Mouse (Mus musculus) heart, adult 9 months (tissue): Measurements from ENCODE around the gene Grcc10.

ENCODE experiments used
- DNase-seq, 2 experiments: peaks; one replicate each; pipeline ENCODE4 v3.0.0; 2022; ENCODE audit warnings: low spot score in 2 of 2

Grcc10 gene

GRCm38 (mm10) chr6:124740888-124741761 is at the start of gene Grcc10:
Grcc10 (minus strand) TSS chr6:124741374.
- peak; percentile 92 to 94 for DNase-seq

GRCm38 (mm10) chr6:124790121-124790520 is 48.9 kb upstream of the Grcc10 start:
- DNase-seq, result no peak

GRCm38 (mm10) chr6:124789519-124789918 is 48.3 kb upstream of the Grcc10 start:
- DNase-seq, result no peak

GRCm38 (mm10) chr6:124787722-124788121 is 46.5 kb upstream of the Grcc10 start:
- DNase-seq, result no peak

- no peak for DNase-seq
These were observed 45.7 kb upstream of the Grcc10 start for GRCm38 (mm10) chr6:124786756-124787420.

- DNase-seq, result peak; percentile 23 to 34
These were observed 41.3 kb upstream of the Grcc10 start for GRCm38 (mm10) chr6:124782436-124782835.

GRCm38 (mm10) chr6:124780917-124781316 is 39.7 kb upstream of the Grcc10 start:
- no peak for DNase-seq

GRCm38 (mm10) chr6:124779984-124780416 is 38.8 kb upstream of the Grcc10 start:
- DNase-seq, result no peak

- DNase-seq, result peak; percentile 52 to 65
These were observed 38.2 kb upstream of the Grcc10 start, which contains the start of gene Lrrc23 for GRCm38 (mm10) chr6:124779222-124779983. Lrrc23 (minus strand) TSS chr6:124779727.

- DNase-seq, result no peak
These were observed 29.3 kb upstream of the Grcc10 start for GRCm38 (mm10) chr6:124770511-124770910.

GRCm38 (mm10) chr6:124770013-124770412 is 28.8 kb upstream of the Grcc10 start:
- no peak for DNase-seq

- peak; percentile 27 to 45 for DNase-seq
These were observed 28.1 kb upstream of the Grcc10 start, which contains the start of gene Eno2 for GRCm38 (mm10) chr6:124769101-124769765. Eno2 (minus strand) TSS chr6:124769673.

- no peak for DNase-seq
These were observed 27.5 kb upstream of the Grcc10 start for GRCm38 (mm10) chr6:124768704-124769044.

GRCm38 (mm10) chr6:124767920-124768703 is 26.9 kb upstream of the Grcc10 start:
- DNase-seq, result no peak

- DNase-seq, result no peak
These were observed 26.4 kb upstream of the Grcc10 start for GRCm38 (mm10) chr6:124767536-124767919.

- DNase-seq, result no peak
These were observed 24.8 kb upstream of the Grcc10 start for GRCm38 (mm10) chr6:124765951-124766350.

GRCm38 (mm10) chr6:124759259-124759658 is 18.1 kb upstream of the Grcc10 start:
- DNase-seq, result peak; percentile 74 to 84

- DNase-seq, result no peak
These were observed 17.7 kb upstream of the Grcc10 start for GRCm38 (mm10) chr6:124758849-124759232.

GRCm38 (mm10) chr6:124757909-124758848 is 17.0 kb upstream of the Grcc10 start:
- DNase-seq, result peak; percentile 73
